Mouse (Mus musculus) liver, embryonic 14.5 days (tissue): ENCODE data around the gene Rspo3. TPM values are rescaled to one million over a fixed set of nuclear protein-coding genes. Genes with fewer than 3 reads are reported as not detected.
A peak's percentile ranks its signal among the peaks of the same experiment; 100 is the strongest.

Experiments used
- ATAC-seq: fragments of 200-750 bp; cut with Nextera tagmentation; 2 replicates; pipeline ENCODE4 v1.8.0; 2017; ENCODE audit warnings: moderate number of reproducible peaks, mild to moderate bottlenecking, moderate library complexity; ENCODE audit not compliant: insufficient read depth
- DNase-seq, 3 experiments: peaks; one replicate each; pipeline ENCODE4 v3.0.0-alpha.2; 2012 to 2013; ENCODE audit warnings: low read depth in 3 of 3, low spot score in 3 of 3
- H3K27ac ChIP-seq: fragments of 300-500 bp; sonication (generic); 2 replicates; pipeline ENCODE4 v1.5.1; 2014; ENCODE audit warnings: moderate library complexity, mild to moderate bottlenecking, control low read depth, inconsistent platforms
- H3K27me3 ChIP-seq: fragments of 300-500 bp; sonication (generic); 2 replicates; pipeline ENCODE4 v1.6.1; 2014; ENCODE audit warnings: mild to moderate bottlenecking, low read length, moderate library complexity; ENCODE audit not compliant: control insufficient read depth, insufficient read depth
- H3K36me3 ChIP-seq: fragments of 300-500 bp; sonication (generic); replicated peaks from 2 replicates; pipeline ENCODE4 v1.6.1; 2014; ENCODE audit warnings: low read depth; ENCODE audit not compliant: control insufficient read depth, insufficient read depth
- H3K4me1 ChIP-seq, 2 experiments: fragments of 200-500 bp in 1 of 2; fragments of 300-500 bp in 1 of 2; sonication (generic) in 1 of 2; replicated peaks; 2 replicates each; pipeline ENCODE4 v1.6.1; 2012 to 2014; ENCODE audit warnings: antibody characterized with exemption in 1 of 2, inconsistent platforms in 1 of 2, low read length in 1 of 2; ENCODE audit not compliant: control insufficient read depth in 2 of 2, insufficient read depth in 2 of 2
- H3K4me2 ChIP-seq: fragments of 300-500 bp; sonication (generic); 2 replicates; pipeline ENCODE4 v1.6.1; 2014; ENCODE audit warnings: low read depth, mild to moderate bottlenecking, control low read depth, moderate library complexity
- H3K4me3 ChIP-seq, 2 experiments: fragments of 200-500 bp in 1 of 2; fragments of 300-500 bp in 1 of 2; sonication (generic) in 1 of 2; 2 replicates each; pipeline ENCODE4 v1.5.1; 2012 to 2014; ENCODE audit warnings: low read depth in 2 of 2, low read length in 2 of 2, mild to moderate bottlenecking in 2 of 2, control low read depth in 1 of 2, inconsistent platforms in 1 of 2, moderate library complexity in 1 of 2; ENCODE audit not compliant: insufficient read depth in 1 of 2
- H3K9ac ChIP-seq: fragments of 300-500 bp; sonication (generic); replicated peaks from 2 replicates; pipeline ENCODE4 v1.6.1; 2014; ENCODE audit warnings: mild to moderate bottlenecking, control low read depth, moderate library complexity
- H3K9me3 ChIP-seq: fragments of 300-500 bp; sonication (generic); 2 replicates; pipeline ENCODE4 v1.6.1; 2016; ENCODE audit warnings: low read length, mixed read lengths; ENCODE audit not compliant: control insufficient read depth
- CTCF ChIP-seq: IDR thresholded peaks from 2 replicates; pipeline ENCODE4 v1.5.1; 2016; ENCODE audit warnings: antibody characterized with exemption, low read depth, control low read depth
- EP300 ChIP-seq: IDR thresholded peaks from 2 replicates; pipeline ENCODE4 v1.6.1; 2016; ENCODE audit warnings: antibody characterized with exemption, low read depth
- WGBS: fragments of 180-500 bp; shearing (Covaris S2); extraction: QIAGEN DNeasy Blood & Tissue Kit; methylation state at CpG from one replicate; pipeline ENCODE4 v1.1.7; 2014; ENCODE audit not compliant: insufficient replicate concordance; 5-methylcytosine and 5-hydroxymethylcytosine counted together
- polyA plus RNA-seq, 2 experiments: library from polyadenylated mRNA; depleted of rRNA in 1 of 2; stranded (reverse) in 1 of 2; unstranded in 1 of 2; fragments of >200 nt; fragmentation: Nextera tagmentation in 1 of 2; extraction: Ambion mirVana in 1 of 2; gene quantifications; 2 replicates each; pipeline versions ENCODE4 v1.2.1 to v1.2.3; 2012 to 2014

Rspo3 gene
- polyA plus RNA-seq, 2 experiments: 0.88 to 1.9 TPM

DNA sequence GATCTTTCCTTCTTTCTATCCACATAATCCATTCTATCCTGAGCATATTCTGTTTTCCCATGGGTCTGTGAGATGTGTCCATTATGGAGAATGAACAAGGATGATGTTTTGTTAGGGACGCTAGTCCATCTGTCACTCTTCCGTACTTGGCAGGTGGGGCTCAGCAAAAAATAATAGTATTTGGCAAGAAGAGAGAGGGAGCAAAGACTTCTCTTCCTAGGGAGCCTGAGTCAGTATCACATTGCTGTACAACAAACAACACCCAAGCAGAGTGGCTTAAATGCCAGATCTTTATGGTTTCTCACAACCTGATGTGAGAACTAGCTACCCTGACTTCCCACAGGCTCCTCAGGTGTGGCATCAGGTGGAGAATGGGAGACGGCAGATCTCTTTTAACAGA lies 7.3 kb upstream of the Rspo3 start:
- ATAC-seq: no peak
- 64% methylated on average over 3 of the region's 3 CpGs for WGBS
- Histone ChIP-seq H3K4me3 (no peak overlapping the region), H3K4me1 (no peaks in the 10 kb centered on the region), H3K9ac (no peak overlapping the region), H3K27ac (no peak overlapping the region), H3K36me3 (no peaks in the 10 kb centered on the region), H3K9me3 (no peaks in the 10 kb centered on the region), H3K27me3 (no peaks in the 10 kb centered on the region), H3K4me2 (no peak overlapping the region)
- TF ChIP-seq EP300 (no peak), CTCF (no peak)
- no peak for DNase-seq

DNA sequence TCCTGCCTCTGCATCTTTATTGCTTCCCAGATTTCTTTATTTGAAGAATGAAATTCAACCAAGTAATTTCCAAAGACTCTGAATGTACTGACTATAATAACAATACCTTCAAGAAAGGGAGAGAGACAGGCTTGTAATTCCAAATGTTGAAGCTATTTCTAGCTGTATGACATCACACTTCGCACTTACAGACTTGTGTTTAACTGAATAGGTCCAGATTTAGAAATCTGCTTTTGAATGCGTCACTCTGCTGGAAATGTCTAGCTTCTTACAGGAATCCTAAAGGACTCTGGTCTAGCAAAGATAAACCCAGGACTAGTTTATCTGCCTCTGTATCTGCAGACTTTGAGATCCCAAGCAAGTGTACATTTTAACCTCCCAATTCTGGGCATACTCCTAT lies 3.8 kb upstream of the Rspo3 start:
- 39% methylated on average over 2 of the region's 2 CpGs for WGBS
- Histone ChIP-seq H3K4me1 (no peaks in the 10 kb centered on the region), H3K27ac (no peak overlapping the region), H3K4me3 (no peak overlapping the region), H3K27me3 (peaks cover 15% of the 10 kb centered on the region), H3K9me3 (no peaks in the 10 kb centered on the region), H3K9ac (no peak overlapping the region), H3K4me2 (no peak overlapping the region), H3K36me3 (no peaks in the 10 kb centered on the region)
- ATAC-seq (no peak), DNase-seq (no peak)
- TF ChIP-seq CTCF: no peak

DNA sequence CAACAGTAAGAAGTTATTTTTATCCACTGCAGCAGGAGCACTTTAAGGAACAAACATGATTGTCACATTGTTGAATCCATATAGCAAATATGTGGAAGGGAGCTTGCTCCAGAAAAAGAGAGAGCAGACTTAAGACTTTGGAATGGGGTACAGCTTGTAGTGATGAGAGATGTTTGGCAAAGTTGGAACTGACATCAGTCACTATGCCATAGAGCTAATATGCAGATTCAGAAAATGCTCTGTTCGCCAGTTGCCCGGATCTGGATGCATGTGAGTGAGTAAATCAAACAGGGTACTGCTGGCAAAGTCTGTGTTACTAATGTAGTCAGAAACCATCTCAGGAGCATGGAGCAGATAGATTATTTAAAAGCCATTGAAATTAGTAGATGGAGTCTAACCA lies 3.1 kb upstream of the Rspo3 start:
- Histone ChIP-seq H3K9ac (no peak overlapping the region), H3K9me3 (no peaks in the 10 kb centered on the region), H3K4me3 (no peak overlapping the region), H3K4me2 (no peak overlapping the region), H3K27ac (no peak overlapping the region), H3K36me3 (no peaks in the 10 kb centered on the region), H3K27me3 (peaks cover 22% of the 10 kb centered on the region), H3K4me1 (no peaks in the 10 kb centered on the region)
- no peak for TF ChIP-seq EP300
- no peak for TF ChIP-seq CTCF
- DNase-seq: no peak
- 69% methylated on average over 2 of the region's 2 CpGs for WGBS
- ATAC-seq: no peak

DNA sequence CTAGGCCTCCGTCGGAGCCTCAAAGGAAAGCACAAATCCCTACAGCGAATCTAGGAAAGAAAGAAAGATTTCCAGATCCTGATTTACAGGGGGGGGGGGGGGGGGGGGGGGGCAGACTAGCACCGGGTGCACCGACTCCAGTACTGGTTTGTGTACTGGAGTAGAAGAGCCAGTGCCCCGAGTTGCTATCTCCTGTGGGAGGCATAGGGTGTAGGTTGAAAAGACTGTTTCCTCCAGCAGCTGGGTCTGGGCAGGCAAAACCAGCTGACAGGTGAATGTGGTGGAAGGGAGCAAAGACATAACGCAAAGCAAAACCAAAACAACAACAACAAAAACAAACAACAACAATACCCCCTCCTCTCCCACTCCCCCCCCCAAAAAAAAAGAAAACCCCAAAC lies 838 bp downstream of the Rspo3 start:
- WGBS: 0% methylated on average over 7 of the region's 7 CpGs
- no peak for TF ChIP-seq CTCF
- no peak for TF ChIP-seq EP300
- Histone ChIP-seq H3K4me2 (peak overlapping the region; percentile 56), H3K9ac (no peak overlapping the region), H3K27me3 (peaks cover 39% of the 10 kb centered on the region), H3K36me3 (no peaks in the 10 kb centered on the region), H3K9me3 (no peaks in the 10 kb centered on the region), H3K4me1 (no peaks in the 10 kb centered on the region), H3K4me3 (peak overlapping the region; percentile 37 to 46), H3K27ac (no peak overlapping the region)
- DNase-seq: no peak
- ATAC-seq: no peak

DNA sequence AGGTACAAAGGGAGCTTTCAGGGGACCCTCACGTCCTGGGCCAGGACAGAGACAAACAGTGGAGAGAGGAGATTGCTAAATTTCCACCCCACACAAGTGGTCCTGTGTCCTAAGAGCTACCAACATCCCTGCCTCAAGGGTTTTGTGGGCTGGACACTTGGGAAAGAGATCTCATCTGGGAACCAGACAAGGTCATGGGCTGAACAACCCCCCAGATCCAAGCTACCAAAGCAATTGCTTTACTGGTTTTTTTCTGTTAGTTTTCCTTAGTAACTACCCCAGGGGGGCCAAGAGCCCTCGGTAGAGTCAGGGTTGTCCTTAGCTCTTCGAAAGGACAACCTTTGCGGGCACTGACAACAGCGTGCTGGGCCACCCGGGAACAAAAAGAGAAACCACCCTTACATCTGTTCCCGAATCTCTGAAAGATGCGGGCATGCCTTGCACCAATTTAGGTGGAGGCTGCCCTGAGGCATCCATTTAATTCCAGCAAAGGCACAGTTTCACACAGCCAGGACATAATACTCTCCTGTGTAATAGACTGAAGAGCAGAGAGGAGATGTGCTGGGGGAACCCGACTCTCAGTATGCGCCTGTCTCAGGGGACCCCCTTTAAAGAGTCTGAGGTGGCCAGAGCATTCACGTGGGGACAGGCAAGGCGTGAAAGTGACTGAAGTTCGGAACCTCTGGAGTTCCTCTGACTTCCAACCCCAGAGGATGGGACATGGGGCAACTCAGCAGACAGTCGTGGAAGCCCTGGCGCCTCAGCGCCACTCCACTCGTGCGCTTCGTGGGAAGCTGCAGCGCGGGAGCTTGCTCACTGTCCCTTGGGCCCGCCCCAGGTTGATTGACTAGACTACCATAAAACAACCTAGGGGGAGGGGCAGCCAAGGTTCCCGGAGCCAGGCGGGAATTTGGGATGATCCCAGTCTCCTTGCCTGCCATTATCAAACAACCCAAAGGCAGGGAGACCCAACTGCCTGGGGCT lies 1.5 kb downstream of the Rspo3 start:
- H3K4me2 ChIP-seq: peak overlapping the region; percentile 15
- no peaks in the 10 kb centered on the region for H3K9me3 ChIP-seq
- H3K27me3 ChIP-seq: peaks cover 39% of the 10 kb centered on the region
- ATAC-seq (no peak), DNase-seq (no peak)
- H3K4me3 ChIP-seq: peak overlapping the region; percentile 37 to 46
- WGBS: 2% methylated on average over 24 of the region's 24 CpGs
- no peak overlapping the region for H3K9ac ChIP-seq
- H3K27ac ChIP-seq: no peak overlapping the region
- no peaks in the 10 kb centered on the region for H3K4me1 ChIP-seq
- TF ChIP-seq EP300: no peak
- no peak for TF ChIP-seq CTCF
- no peaks in the 10 kb centered on the region for H3K36me3 ChIP-seq
